Comparison of ENCODE assay signal across 17 mouse cellular contexts in genomic region chr2:118301041-118301545, GRCm38 (mm10). TPM values are rescaled to one million over a fixed set of nuclear protein-coding genes. Genes with fewer than 3 reads are reported as not detected.
"Had no signal": no experiment of that assay in that cellular context is flagged by ENCODE, and none has a peak within 500 bp of the region (broad histone marks: within the 10 kb centered on the region; RNA-seq: fewer than 3 reads in every experiment).

No protein-coding gene starts in this region.

- H3K4me2 ChIP-seq: liver, embryonic 15.5 days; lung, embryonic 15.5 days; midbrain, embryonic 12.5 days; midbrain, embryonic 15.5 days; neural tube, embryonic 12.5 days had no signal

- H3K4me1 ChIP-seq: lung, embryonic 15.5 days; megakaryocyte, embryonic 14.5 days; midbrain, embryonic 15.5 days; neural tube, embryonic 12.5 days had no signal

- H3K27ac ChIP-seq: liver, embryonic 15.5 days; lung, embryonic 15.5 days; macrophage; midbrain, embryonic 12.5 days; midbrain, embryonic 15.5 days; neural tube, embryonic 12.5 days had no signal

- H3K27me3 ChIP-seq: liver, embryonic 15.5 days; lung, embryonic 15.5 days; midbrain, embryonic 12.5 days; midbrain, embryonic 15.5 days; neural tube, embryonic 12.5 days had no signal

- H3K9ac ChIP-seq: liver, embryonic 15.5 days; liver, postnatal 0 days; lung, embryonic 15.5 days; midbrain, embryonic 12.5 days; midbrain, embryonic 15.5 days; neural tube, embryonic 12.5 days had no signal

- H3K36me3 ChIP-seq: liver, embryonic 15.5 days; lung, embryonic 15.5 days; midbrain, embryonic 12.5 days; midbrain, embryonic 15.5 days; neural tube, embryonic 12.5 days had no signal

- H3K9me3 ChIP-seq: liver, embryonic 15.5 days; lung, embryonic 15.5 days; midbrain, embryonic 12.5 days; midbrain, embryonic 15.5 days; neural tube, embryonic 12.5 days had no signal

- H3K4me3 ChIP-seq: liver, embryonic 15.5 days; lung, embryonic 15.5 days; midbrain, embryonic 12.5 days; midbrain, embryonic 15.5 days; neural tube, embryonic 12.5 days had no signal

- DNase-seq: liver, postnatal 0 days; lung, adult 2 months; lung, postnatal 14 days; lung, postnatal 36 days; right cerebral cortex, postnatal 14 days; thymus, adult 18-20 months; thymus, postnatal 14 days; thymus, postnatal 36 days had no signal

- ATAC-seq: liver, postnatal 0 days; lung, postnatal 0 days; midbrain, embryonic 15.5 days had no signal

RNA-seq across cellular contexts. Expression of gene Fsip1, which starts 44.3 kb away (rescaled TPM):
- total RNA-seq: monocyte, adult 5-6 weeks had no signal
